Mouse (Mus musculus): ENCODE measurements around the gene Gm21149.
"Not testable (repeated sequence)": the region's sequence is repeated elsewhere in the genome, so short reads cannot be mapped to it uniquely, and the experiment has no call there.

- not testable (repeated sequence) for TF ChIP-seq CTCF (IDR thresholded peaks at IDR 0.05); POLR2A (IDR thresholded peaks at IDR 0.05; ENCODE audit: insufficient read depth, low read depth, low read length)
Observed at GRCm38 (mm10) chr5:15507757-15508459, 31.6 kb upstream of the Gm21149 start.

All from heart, adult 2 months (tissue).